Mouse (Mus musculus) stomach, postnatal 0 days (tissue): ENCODE measurements at regions not wholly inside any gene's neighbourhood (a gene's known extent, or its start where the extent isn't known, plus 50 kb on each side); places are given as distances from the start of the nearest gene placed in this dataset.

Experiments
- CTCF ChIP-seq: IDR thresholded peaks from 2 replicates; pipeline ENCODE4 v1.5.1; 2016; ENCODE audit warnings: antibody characterized with exemption, low read depth, mild to moderate bottlenecking, moderate library complexity
- EP300 ChIP-seq: optimal IDR thresholded peaks from 2 replicates; pipeline ENCODE3; 2016; ENCODE audit warnings: antibody characterized with exemption

- TF ChIP-seq CTCF (no peak), EP300 (no peak)
These were observed 512.5 kb upstream of the Adam34 start for GRCm38 (mm10) chr8:44222346-44222745.
